Mouse (Mus musculus) ES-Bruce4 (cell line): ENCODE data around the gene Rnf146.

Experiments used
- CTCF ChIP-seq: IDR thresholded peaks from one replicate; pipeline ENCODE4 v1.8.1; 2011; ENCODE audit warnings: low read depth, low read length
- EP300 ChIP-seq: IDR thresholded peaks from 2 replicates; pipeline ENCODE4 v1.6.1; 2011; ENCODE audit warnings: low read depth, low read length; ENCODE audit not compliant: insufficient read depth
- POLR2A ChIP-seq: IDR thresholded peaks from one replicate; pipeline ENCODE4 v1.8.1; 2011; ENCODE audit warnings: low read length; ENCODE audit not compliant: insufficient read depth

DNA sequence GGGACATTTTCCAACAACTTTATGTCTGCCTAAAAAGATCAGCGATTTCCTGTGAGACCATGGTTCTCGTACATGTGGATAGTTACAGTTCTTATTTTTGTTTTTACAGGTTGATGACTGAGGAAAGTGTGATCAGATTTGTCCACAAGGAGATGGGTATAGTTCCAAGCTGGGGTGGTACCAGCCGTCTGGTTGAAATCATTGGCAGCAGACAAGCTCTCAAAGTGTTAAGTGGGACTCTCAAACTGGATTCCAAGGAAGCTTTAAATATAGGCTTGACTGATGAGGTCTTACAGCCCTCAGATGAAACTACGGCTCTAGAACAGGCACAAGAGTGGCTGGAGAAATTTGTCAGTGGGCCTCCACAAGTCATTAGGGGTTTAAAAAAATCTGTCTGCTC lies 18.0 kb downstream of the Rnf146 start:
- TF ChIP-seq CTCF (no peak), POLR2A (no peak), EP300 (no peak)
